Mouse (Mus musculus): ENCODE measurements around the gene Phgr1.

Gene Phgr1

GRCm38 (mm10) chr2:118772158-118772874 lies at the start of gene Phgr1:
Gene Phgr1 (plus strand): TSS chr2:118772769.
- no peak for DNase-seq

GRCm38 (mm10) chr2:118723693-118724486 lies 48.7 kb upstream of the Phgr1 start:
- DNase-seq: no peak

GRCm38 (mm10) chr2:118725511-118725910 lies 47.1 kb upstream of the Phgr1 start:
- no peak for DNase-seq

GRCm38 (mm10) chr2:118726873-118727272 lies 45.7 kb upstream of the Phgr1 start:
- no peak for DNase-seq

- peak; percentile 62 for DNase-seq
Measured at GRCm38 (mm10) chr2:118727911-118728310, 44.7 kb upstream of the Phgr1 start.

GRCm38 (mm10) chr2:118728337-118728736 lies 44.2 kb upstream of the Phgr1 start, which contains the start of gene Plcb2:
Gene Plcb2 (minus strand): TSS chr2:118728438.
- peak; percentile 63 for DNase-seq

- no peak for DNase-seq
Measured at GRCm38 (mm10) chr2:118729194-118729593, 43.4 kb upstream of the Phgr1 start.

- no peak for DNase-seq
Measured at GRCm38 (mm10) chr2:118729816-118730621, 42.5 kb upstream of the Phgr1 start.

GRCm38 (mm10) chr2:118730622-118730915 lies 42.0 kb upstream of the Phgr1 start:
- peak; percentile 92 for DNase-seq

- DNase-seq: no peak
Measured at GRCm38 (mm10) chr2:118731981-118732380, 40.6 kb upstream of the Phgr1 start.

- no peak for DNase-seq
Measured at GRCm38 (mm10) chr2:118733341-118733740, 39.2 kb upstream of the Phgr1 start.

GRCm38 (mm10) chr2:118740341-118740740 lies 32.2 kb upstream of the Phgr1 start:
- no peak for DNase-seq

GRCm38 (mm10) chr2:118741183-118741582 lies 31.4 kb upstream of the Phgr1 start:
- DNase-seq: no peak

- peak; percentile 50 for DNase-seq
Measured at GRCm38 (mm10) chr2:118743261-118743943, 29.2 kb upstream of the Phgr1 start.

GRCm38 (mm10) chr2:118744621-118745020 lies 27.9 kb upstream of the Phgr1 start:
- no peak for DNase-seq

- DNase-seq: peak; percentile 94
Measured at GRCm38 (mm10) chr2:118745232-118745884, 27.2 kb upstream of the Phgr1 start, which contains the start of gene Inafm2. Gene Inafm2 (plus strand): TSS chr2:118745758.

GRCm38 (mm10) chr2:118745915-118746901 lies 26.4 kb upstream of the Phgr1 start:
- peak; percentile 62 for DNase-seq

- peak; percentile 73 for DNase-seq
Measured at GRCm38 (mm10) chr2:118747301-118747960, 25.1 kb upstream of the Phgr1 start.

GRCm38 (mm10) chr2:118749341-118749884 lies 23.2 kb upstream of the Phgr1 start:
- DNase-seq: no peak

- no peak for DNase-seq
Measured at GRCm38 (mm10) chr2:118750476-118750875, 22.1 kb upstream of the Phgr1 start.

Measured in kidney, postnatal 10 days (tissue).